Mouse (Mus musculus): ENCODE measurements at regions not wholly inside any gene's neighbourhood (a gene's known extent, or its start where the extent isn't known, plus 50 kb on each side); places are given as distances from the start of the nearest gene placed in this dataset.
"Not testable (repeated sequence)": the region's sequence is repeated elsewhere in the genome, so short reads cannot be mapped to it uniquely, and the experiment has no call there.

GRCm38 (mm10) chr4:64432097-64432496, 385.3 kb upstream of the Tnc start:
- 91% methylated on average over 1 of the region's 1 CpGs for WGBS
- H3K36me3 ChIP-seq: no peaks in the 10 kb centered on the region
- no peak overlapping the region for H3K27ac ChIP-seq (replicated peaks)

DNA sequence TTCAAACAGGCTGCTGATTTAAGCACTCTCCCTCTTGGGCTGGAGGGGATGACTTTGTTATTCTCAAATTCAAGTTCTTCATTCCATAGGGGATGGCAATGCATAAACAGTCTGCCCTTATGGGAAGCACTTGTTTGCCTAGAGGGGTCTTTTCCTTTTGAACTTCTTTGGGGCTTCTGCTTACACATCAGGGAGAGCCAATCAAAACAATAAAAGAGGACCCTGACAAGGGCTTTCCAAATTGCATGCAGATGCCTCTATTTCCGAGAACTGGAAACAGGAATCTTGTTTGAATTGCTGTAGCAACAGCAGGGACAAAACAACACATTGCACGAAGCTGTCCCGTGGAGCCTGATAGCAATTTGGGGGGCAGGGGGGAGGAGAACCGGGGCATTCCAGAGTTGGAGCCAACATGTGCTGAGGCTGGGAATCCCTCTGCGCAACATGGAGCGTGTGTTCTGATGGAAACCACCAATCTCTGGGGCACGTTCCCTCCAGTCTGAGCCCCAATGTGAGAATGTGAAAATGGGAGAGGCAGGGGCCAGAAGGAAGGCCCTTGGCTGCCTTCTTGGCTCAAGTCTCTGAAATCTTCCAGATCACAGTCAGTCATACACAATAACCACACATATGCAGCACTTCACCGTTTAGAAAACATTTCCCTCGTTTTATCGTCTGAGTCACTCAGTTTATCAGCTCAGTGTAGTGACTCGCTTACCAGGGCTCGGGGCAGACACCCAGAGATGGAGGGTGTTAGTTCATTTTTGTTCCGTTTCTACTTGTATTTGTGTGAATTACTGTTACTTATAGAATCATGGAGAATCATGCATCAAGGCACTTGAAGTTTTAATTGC, 391.2 kb upstream of the Tnc start:
- no peak for ATAC-seq (ENCODE audit: low FRiP score, low read depth)
- H3K36me3 ChIP-seq: no peaks in the 10 kb centered on the region
- H3K27ac ChIP-seq (replicated peaks): no peak overlapping the region
- H3K4me2 ChIP-seq (replicated peaks): no peak overlapping the region
- WGBS: 78% methylated on average over 13 of the region's 13 CpGs
- H3K9ac ChIP-seq (replicated peaks): no peak overlapping the region
- no peaks in the 10 kb centered on the region for H3K9me3 ChIP-seq
- no peaks in the 10 kb centered on the region for H3K27me3 ChIP-seq
- no peaks in the 10 kb centered on the region for H3K4me1 ChIP-seq
- no peak overlapping the region for H3K4me3 ChIP-seq

More at GRCm38 (mm10) chr4:64432097-64432496, 385.3 kb upstream of the Tnc start:
- H3K4me2 ChIP-seq (replicated peaks): no peak overlapping the region
- H3K4me1 ChIP-seq: no peaks in the 10 kb centered on the region
- no peak for ATAC-seq (ENCODE audit: low FRiP score, low read depth)
- H3K9me3 ChIP-seq: no peaks in the 10 kb centered on the region
- H3K9ac ChIP-seq (replicated peaks): no peak overlapping the region
- H3K4me3 ChIP-seq: no peak overlapping the region
- no peaks in the 10 kb centered on the region for H3K27me3 ChIP-seq

DNA sequence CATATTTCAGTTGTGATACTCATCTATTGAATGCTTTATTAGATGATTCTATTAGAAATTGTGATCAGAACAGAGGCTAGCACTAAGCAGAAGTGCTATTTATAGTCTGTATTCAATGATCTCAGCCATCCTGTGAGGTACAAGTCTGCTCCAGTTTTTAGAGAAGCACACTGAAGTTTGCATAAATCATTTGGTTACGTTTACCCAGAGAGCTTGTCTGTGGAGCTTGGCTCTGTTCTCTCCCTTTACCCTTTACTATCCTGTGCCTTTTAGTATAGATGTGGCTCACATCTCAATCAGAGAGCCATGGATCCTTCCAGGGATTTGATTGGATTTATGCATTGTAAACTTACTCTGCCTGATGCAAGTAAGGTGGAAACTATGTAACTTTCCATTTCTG, 404.6 kb upstream of the Tnc start:
- no peaks in the 10 kb centered on the region for H3K9me3 ChIP-seq
- H3K4me3 ChIP-seq: no peak overlapping the region
- no peak overlapping the region for H3K9ac ChIP-seq (replicated peaks)
- no peak overlapping the region for H3K4me2 ChIP-seq (replicated peaks)
- no peaks in the 10 kb centered on the region for H3K27me3 ChIP-seq
- WGBS: 58% methylated on average over 1 of the region's 1 CpGs
- ATAC-seq (ENCODE audit: low FRiP score, low read depth): 0 out of 2 replicates have a peak, but pooled peaks have one; percentile 34
- H3K4me1 ChIP-seq: peaks cover 6% of the 10 kb centered on the region; the same call in 1 of the 2 replicates
- H3K27ac ChIP-seq (replicated peaks): no peak overlapping the region
- H3K36me3 ChIP-seq: no peaks in the 10 kb centered on the region

GRCm38 (mm10) chr4:64451946-64452345, 405.1 kb upstream of the Tnc start:
- Histone ChIP-seq H3K4me1 (peaks cover 6% of the 10 kb centered on the region; the same call in 1 of the 2 replicates), H3K4me3 (no peak overlapping the region), H3K4me2 (replicated peaks) (no peak overlapping the region), H3K9me3 (no peaks in the 10 kb centered on the region), H3K9ac (replicated peaks) (no peak overlapping the region), H3K27ac (replicated peaks) (no peak overlapping the region), H3K36me3 (no peaks in the 10 kb centered on the region), H3K27me3 (no peaks in the 10 kb centered on the region)
- WGBS: 22% methylated on average over 1 of the region's 1 CpGs
- peak; percentile 94 for ATAC-seq (ENCODE audit: low FRiP score, low read depth)

GRCm38 (mm10) chr4:64492260-64492962, 445.6 kb upstream of the Tnc start:
- H3K27ac ChIP-seq (replicated peaks): no peak overlapping the region
- 93% methylated on average over 1 of the region's 1 CpGs for WGBS
- H3K27me3 ChIP-seq: no peaks in the 10 kb centered on the region
- H3K4me2 ChIP-seq (replicated peaks): no peak overlapping the region
- H3K36me3 ChIP-seq: no peaks in the 10 kb centered on the region
- H3K9me3 ChIP-seq: no peaks in the 10 kb centered on the region
- H3K9ac ChIP-seq (replicated peaks): no peak overlapping the region
- peak; percentile 54; the same call in 1 of the 2 replicates for ATAC-seq (ENCODE audit: low FRiP score, low read depth)
- no peaks in the 10 kb centered on the region for H3K4me1 ChIP-seq
- no peak overlapping the region for H3K4me3 ChIP-seq

DNA sequence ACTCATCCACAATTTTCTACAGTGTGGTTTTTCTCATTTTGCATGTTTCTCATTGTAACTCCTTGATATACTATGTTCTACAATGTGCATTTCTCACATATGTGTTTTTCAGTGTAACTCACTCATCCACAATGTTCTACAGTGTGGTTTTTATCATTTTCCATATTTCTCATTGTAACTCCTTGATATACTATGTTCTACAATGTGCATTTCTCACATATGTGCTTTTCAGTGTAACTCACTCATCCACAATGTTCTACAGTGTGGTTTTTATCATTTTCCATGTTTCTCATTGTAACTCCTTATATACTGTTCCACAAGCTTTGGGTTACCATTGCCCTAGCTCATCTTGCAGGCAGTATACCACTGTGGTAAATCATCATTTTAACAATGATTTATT, 450.9 kb upstream of the Tnc start:
- not testable (repeated sequence) for H3K9me3 ChIP-seq; H3K9ac ChIP-seq (replicated peaks); H3K27ac ChIP-seq (replicated peaks); H3K36me3 ChIP-seq; H3K4me1 ChIP-seq; H3K4me3 ChIP-seq; H3K27me3 ChIP-seq; H3K4me2 ChIP-seq (replicated peaks)
- ATAC-seq (ENCODE audit: low FRiP score, low read depth): peak; percentile 93

DNA sequence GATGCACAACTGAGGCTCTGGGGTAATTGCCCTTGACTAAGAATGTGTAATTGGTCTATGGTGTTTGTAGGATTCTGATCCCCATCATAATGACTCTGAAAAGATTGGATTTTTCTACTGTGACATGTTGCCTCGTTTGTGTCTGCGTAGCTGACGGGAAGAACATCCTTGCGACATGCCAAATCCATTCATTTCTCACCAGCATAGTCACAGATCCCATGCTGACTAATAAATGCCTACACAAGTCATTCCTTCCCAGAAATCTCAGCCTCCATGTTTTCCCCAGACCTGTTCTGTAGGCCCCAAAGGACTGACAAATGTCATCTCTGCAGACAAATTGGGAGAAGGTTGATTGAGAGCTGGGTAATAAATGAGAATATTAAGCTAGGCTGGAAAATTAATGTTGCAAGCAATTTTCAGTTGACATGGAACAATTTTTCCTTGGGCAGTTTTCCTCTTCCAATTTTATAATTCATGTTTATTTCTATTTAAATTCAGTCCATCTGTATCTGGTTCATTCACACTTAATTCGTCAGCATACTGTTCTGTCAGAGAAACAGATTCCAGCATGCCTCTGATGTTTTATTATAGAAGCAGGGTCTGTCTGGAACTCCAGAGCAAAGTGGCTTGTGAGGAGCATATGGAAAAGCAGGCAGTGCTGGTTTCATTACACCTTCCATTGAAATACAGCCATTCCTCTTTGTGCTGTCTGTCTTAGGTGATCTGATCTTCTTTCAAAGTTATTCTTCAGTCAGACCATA, 454.0 kb upstream of the Tnc start:
- 91% methylated on average over 5 of the region's 5 CpGs for WGBS
- ATAC-seq (ENCODE audit: low FRiP score, low read depth): no peak
- Histone ChIP-seq H3K4me2 (replicated peaks) (no peak overlapping the region), H3K27ac (replicated peaks) (no peak overlapping the region), H3K4me3 (no peak overlapping the region), H3K9ac (replicated peaks) (no peak overlapping the region), H3K27me3 (no peaks in the 10 kb centered on the region), H3K9me3 (no peaks in the 10 kb centered on the region), H3K36me3 (no peaks in the 10 kb centered on the region), H3K4me1 (no peaks in the 10 kb centered on the region)

- Histone ChIP-seq H3K36me3 (no peaks in the 10 kb centered on the region), H3K9ac (replicated peaks) (no peak overlapping the region), H3K27ac (replicated peaks) (no peak overlapping the region), H3K4me3 (no peak overlapping the region), H3K4me2 (replicated peaks) (no peak overlapping the region), H3K4me1 (no peaks in the 10 kb centered on the region), H3K9me3 (no peaks in the 10 kb centered on the region), H3K27me3 (no peaks in the 10 kb centered on the region)
- no peak for ATAC-seq (ENCODE audit: low FRiP score, low read depth)
These were observed 475.1 kb upstream of the Tnc start for GRCm38 (mm10) chr4:64521883-64522282.

DNA sequence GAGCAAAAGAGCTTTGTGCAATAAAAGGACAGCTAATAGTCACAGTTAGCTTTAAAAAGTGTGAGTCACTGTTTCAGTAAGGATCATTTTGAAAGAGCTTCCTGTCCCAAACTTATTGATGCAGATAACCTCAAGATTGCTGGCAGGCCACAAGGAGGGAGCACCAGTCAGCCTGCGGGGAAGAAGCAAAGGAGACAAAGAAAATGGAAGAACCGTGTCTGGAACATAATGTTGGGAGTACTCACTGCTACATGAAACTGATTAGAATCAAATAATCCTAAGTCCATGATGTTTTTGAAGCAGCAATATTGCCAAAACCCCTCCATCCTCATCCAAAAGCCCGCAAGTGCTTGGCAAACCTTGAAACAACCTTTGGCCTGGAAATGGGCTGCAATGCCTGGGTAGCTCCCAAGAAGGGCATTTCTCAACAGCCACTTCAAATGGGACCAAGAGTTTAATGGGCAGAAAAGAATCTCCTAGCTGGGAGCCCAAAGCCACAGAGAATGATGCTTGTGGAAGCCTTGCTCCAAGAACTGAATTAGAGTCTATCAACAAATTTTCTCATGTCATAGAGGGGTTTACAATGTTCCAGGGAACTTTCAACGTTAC, 481.0 kb upstream of the Tnc start:
- no peak for ATAC-seq (ENCODE audit: low FRiP score, low read depth)
- H3K27ac ChIP-seq (replicated peaks): no peak overlapping the region
- WGBS: 85% methylated on average over 4 of the region's 4 CpGs
- no peak overlapping the region for H3K9ac ChIP-seq (replicated peaks)
- no peak overlapping the region for H3K4me2 ChIP-seq (replicated peaks)
- no peaks in the 10 kb centered on the region for H3K27me3 ChIP-seq
- H3K4me3 ChIP-seq: no peak overlapping the region
- H3K9me3 ChIP-seq: no peaks in the 10 kb centered on the region
- no peaks in the 10 kb centered on the region for H3K4me1 ChIP-seq
- H3K36me3 ChIP-seq: no peaks in the 10 kb centered on the region

- no peak for ATAC-seq (ENCODE audit: low FRiP score, low read depth)
- no peak overlapping the region for H3K4me2 ChIP-seq (replicated peaks)
- no peaks in the 10 kb centered on the region for H3K4me1 ChIP-seq
- H3K4me3 ChIP-seq: no peak overlapping the region
- WGBS: 71% methylated on average over 4 of the region's 4 CpGs
- no peaks in the 10 kb centered on the region for H3K9me3 ChIP-seq
- H3K27ac ChIP-seq (replicated peaks): no peak overlapping the region
- no peaks in the 10 kb centered on the region for H3K27me3 ChIP-seq
- no peaks in the 10 kb centered on the region for H3K36me3 ChIP-seq
- H3K9ac ChIP-seq (replicated peaks): no peak overlapping the region
These were observed 483.8 kb upstream of the Tnc start for GRCm38 (mm10) chr4:64530585-64530984.

GRCm38 (mm10) chr4:64533019-64533418, 486.2 kb upstream of the Tnc start:
- Histone ChIP-seq H3K27ac (replicated peaks) (no peak overlapping the region), H3K36me3 (no peaks in the 10 kb centered on the region), H3K9ac (replicated peaks) (no peak overlapping the region), H3K4me2 (replicated peaks) (no peak overlapping the region), H3K4me1 (no peaks in the 10 kb centered on the region), H3K27me3 (no peaks in the 10 kb centered on the region), H3K4me3 (no peak overlapping the region), H3K9me3 (no peaks in the 10 kb centered on the region)
- WGBS: 26% methylated on average over 3 of the region's 3 CpGs
- ATAC-seq (ENCODE audit: low FRiP score, low read depth): no peak
